Mouse (Mus musculus) T-cell, adult 2 months (primary cell): ENCODE data around the gene Car6.

ENCODE experiments used
- DNase-seq: peaks from one replicate; pipeline ENCODE4 v3.0.0; 2022; ENCODE audit warnings: low spot score

The Car6 gene

DNA sequence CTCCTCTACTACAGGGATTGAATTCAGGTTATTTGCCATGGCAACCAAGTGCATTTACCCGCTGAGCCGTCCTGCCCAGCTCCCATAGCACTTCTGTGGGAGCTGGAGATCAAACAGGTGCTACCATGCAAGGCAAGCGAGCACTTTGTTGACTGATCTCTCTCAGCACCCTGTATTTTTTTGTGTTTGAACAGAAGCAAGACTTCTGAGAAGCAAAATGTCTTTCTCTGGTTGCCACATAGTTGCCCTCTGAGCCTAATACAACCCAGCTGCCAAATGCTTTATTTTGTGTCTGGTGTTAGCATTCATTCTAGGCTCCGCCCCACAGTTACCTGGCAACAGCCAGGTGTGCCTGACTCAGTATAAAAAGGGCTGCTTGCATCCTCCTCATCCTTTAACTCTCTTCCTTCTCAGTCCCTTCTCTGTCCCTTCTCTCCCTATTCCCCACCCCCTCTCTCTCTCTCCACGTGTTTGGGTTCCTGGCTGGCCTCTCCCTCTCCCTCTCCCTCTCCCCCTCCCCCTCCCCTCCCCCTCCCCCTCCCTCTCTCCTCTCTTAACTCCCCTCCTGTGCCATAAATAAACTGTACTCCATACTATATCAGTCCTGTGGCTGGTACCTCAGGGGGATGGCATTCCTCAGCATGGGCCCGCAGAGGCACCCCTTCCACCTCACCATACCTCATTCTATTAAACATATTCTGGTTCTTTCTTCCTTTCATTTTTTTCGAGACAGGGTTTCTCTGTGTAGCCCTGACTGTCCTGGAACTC, 27.6 kb upstream of the Car6 start:
- DNase-seq, result no peak

DNA sequence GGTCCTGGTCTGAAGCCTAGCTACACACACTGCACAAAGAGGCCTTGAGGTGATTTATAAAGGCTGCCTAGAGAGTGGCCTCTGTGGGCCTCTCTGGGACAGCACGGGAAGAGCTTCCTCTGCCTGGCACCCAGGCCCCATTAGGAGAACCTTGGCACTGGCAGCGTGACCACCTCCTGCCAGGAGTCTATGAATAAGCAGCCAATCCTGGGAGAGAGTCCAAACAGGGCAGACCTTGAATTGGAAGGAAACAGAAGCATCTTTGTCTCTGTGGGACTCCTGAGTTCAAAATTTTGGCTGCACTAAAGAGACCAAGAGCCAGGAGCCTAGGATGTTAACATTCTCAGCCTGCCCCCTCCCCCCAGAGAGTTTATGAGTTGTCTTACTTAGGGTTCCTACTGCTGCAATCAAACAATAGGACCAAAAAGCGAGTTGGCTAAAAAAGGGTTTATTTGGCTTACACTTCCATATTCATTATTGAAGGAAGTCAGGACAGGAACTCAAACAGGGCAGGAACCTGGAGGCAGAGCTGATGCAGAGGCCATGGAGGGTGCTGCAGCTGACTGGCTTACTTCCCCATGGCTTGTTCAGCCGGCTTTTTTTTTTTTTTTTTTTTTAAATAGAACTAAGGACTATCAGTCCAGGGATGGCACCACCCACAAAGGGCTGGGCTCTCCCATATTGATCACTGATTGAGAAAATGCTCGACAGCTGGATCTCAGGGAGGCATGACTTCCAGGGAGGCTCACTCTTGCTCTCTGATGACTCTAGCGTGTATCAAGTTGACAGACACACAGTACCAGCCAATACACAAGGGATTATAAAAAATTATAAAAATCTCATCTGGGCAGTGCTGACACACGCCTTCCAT, 25.9 kb upstream of the Car6 start:
- DNase-seq, result no peak

DNA sequence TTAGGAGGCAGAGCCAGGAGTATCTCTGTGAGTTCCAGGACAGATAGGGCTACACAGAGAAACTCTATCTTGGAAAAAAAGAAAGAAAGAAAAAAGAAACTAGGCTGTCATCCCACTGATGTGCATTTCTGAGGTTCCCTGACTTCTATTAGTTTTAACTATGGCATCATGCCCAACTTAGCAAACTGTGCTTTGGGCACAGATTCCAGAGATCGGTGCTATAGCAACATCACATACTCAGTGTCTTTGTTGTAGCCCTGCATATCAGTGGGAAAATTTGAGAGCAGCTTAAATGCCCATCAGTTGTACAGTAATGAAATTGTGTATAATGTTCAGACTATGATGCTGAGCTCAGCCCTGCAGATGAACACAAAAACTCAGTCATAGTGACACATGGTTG, 24.6 kb upstream of the Car6 start:
- no peak for DNase-seq

DNA sequence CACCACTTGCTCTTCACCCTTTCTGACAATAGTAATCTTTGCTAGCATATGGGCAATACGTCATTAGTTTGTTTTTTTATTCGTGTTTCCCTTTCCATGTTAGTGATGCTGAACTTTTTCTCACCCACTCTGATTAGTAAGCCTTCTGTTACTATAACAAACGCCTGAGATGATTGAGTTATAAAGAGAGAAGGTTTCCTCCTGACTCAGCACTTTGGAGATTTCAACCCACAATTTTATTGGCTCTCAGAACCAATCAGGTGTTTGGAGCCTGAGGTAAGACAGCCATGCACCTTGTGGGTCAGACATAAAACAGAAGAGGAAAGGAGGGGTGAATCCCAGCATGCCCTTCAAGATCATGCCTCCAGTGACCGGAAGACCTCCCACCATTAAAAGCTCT, 22.7 kb upstream of the Car6 start:
- no peak for DNase-seq

DNA sequence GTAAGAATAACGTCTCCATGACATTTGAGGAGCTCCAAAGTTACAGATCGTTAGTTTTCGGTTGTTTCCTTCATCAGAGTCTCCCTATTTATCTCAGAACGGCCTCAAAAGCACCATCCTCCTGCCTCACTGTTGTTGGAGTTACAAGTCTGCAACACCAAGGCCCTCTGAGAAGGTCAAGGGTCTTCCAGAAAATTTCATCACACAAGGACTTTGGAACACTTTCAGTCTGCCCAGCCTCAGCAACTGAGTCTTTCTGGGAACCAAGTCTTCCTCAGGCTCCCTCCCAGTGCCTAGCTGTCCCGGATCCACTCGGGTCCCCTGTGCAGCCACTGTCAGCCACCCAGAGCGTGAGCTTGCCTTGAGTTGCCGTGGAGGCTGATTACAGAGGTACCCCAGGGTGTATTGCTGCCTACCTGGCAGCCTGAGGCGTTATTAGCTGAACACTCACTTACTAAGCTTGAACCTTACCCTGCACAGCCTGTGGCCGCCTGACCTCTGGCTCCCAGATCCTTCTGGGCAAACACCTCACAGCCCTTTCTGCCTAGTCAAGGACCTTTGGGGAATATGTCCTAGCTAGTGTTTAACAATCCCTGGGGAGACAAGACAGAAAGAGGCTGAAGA, 20.0 kb upstream of the Car6 start:
- DNase-seq, result no peak

DNA sequence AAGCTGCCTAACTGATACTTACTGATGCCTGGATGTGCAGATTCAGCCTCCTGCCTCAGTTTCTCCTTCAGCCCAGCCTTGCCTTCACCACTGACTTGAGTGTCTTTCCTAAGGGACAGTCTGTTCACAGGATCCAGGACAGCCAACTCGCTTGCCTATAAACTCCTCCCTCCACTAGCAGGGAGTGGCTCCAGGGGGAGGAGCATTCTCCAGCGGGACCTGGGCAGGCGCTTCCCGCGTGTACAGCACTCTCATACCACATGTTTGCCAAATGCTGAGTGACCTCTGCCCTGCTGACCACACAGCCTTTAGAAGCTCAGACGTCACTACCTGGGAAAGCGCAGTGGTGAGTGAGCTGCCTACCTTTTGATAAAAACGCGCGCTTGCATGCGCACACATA, 19.5 kb upstream of the Car6 start:
- DNase-seq, result no peak

DNA sequence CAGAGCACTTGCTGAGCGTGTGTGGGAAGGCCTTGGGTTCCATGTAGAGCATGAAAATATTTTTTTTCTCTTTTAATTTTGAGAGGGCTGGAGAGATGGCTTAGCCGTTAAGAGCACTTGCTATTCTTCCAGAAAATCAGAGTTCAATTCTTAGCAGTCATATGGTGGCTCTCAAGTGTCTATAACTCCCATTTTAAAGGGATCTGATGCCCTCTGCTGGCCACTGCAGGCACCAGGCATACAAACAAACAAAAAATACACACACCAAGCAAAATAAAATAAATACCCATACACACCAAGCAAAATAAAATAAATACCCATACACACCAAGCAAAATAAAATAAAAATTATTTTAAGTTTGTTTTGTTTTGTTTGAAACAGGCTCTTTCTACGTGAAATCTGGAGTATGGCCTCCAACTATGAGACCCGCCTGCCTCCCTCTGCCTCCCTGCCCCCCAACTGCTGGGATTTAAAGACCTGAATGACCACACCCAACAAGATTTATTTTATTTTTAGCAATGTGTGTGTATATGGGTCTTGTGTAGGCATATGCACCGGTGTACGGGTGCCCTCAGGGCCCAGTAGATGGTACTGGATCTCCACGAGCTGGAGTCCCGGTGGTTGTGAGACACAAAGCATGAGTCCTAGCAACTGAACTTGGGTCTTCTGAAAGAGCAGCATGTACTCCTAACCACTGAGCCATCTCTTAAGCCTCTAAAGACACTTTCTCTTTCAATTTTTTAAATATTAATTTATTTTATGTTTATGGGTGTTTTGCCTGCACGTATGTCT, 18.6 kb upstream of the Car6 start:
- peak; percentile 39 for DNase-seq

DNA sequence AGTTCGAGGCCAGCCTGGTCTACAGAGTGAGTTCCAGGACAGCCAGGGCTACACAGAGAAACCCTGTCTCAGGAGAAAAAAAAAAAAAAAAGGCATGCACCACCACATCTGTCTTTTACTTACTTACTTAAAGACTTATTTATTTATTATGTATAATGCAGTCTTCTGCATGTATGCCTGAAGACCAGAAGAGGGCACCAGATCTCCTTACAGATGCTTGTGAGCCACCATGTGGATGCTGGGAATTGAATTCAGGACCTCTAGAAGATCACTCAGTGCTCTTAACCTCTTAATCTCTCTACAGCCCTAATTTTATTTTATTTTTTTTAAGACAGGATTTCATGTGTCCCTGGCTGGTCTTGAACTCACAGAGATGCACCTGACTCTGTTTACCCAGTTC, 16.8 kb upstream of the Car6 start:
- no peak for DNase-seq

DNA sequence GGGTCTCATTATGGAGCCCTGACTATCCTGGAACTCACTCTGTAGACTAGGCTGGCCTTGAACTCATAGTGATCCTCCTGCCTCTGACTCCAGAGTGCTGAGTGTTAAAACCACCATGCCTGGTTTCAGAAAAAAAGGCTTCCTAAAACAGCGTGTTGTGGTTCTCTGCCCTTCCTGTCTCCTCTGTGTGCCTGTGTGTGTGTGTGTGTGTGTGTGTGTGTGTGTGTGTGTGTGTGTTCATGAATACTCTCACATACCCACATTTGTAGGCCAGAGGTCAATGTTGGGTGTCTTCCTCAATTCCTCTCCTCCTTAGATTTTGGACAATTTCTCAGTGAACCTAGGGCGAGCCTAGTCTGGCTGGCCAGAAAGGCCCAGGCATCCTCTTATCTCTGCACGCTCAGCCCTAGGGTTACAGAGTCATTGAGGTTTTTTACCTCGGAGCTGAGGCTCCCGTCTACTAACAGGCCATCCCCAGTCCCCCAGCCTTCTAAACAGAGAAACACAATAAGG, 16.0 kb upstream of the Car6 start:
- DNase-seq, result no peak

DNA sequence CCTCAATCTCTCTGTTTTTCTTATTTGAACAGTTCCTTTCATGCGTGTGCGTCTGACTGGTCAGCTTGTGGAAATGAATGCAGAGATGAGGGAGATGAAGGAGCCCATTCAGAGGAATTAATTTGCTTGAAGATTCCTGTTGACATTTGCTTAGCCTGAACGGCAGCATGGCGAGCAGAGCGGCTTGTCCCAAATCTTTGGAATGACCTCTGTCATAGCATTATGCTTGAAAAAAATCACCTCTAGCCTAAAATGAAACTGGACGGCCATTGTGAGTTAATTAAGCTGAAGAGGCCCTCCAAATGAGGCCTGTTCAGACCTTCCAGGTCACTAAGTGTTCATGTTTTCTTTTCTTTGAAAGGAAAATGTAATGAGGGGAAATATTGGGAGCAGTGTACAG, 15.3 kb upstream of the Car6 start:
- no peak for DNase-seq

DNA sequence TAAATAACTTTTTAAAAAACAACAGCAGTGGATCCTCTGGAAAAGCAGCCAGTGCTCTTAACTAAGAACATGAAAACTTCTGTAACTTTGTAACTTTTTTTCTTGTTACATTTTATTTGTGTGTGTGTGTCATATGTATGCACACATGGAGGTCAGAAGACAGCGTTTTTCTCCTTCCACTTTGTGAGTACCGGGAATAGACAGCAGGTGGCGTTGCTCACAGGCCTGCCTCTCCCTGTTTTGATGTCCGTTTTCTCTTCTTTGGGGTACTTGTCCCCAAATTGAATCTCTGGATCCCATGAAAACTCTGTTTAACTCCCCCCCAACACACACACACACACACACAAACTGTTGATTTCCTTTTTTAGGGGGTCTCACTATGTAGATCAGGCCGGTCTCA, 12.8 kb upstream of the Car6 start:
- no peak for DNase-seq

DNA sequence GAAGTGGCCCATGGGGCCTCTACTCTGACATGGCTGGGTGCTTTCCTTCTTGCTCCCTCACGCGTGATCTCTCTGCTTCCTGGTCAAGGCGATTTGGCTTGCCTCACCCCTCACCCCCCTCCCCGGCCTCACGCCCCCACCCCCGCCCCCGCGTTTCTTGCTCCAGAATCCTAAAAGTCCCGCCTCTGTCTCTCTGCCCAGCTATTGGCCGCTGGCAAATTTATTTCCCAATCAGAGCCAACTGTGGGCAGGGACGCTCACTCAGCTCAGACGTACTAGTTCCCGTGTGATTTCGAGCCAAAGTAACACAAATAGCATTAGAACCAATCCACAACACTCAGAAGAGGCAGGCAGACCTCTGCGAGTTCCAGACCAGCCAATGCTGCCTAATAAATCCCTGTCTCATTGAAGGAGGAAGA, 11.4 kb upstream of the Car6 start:
- DNase-seq, result peak; percentile 4

DNA sequence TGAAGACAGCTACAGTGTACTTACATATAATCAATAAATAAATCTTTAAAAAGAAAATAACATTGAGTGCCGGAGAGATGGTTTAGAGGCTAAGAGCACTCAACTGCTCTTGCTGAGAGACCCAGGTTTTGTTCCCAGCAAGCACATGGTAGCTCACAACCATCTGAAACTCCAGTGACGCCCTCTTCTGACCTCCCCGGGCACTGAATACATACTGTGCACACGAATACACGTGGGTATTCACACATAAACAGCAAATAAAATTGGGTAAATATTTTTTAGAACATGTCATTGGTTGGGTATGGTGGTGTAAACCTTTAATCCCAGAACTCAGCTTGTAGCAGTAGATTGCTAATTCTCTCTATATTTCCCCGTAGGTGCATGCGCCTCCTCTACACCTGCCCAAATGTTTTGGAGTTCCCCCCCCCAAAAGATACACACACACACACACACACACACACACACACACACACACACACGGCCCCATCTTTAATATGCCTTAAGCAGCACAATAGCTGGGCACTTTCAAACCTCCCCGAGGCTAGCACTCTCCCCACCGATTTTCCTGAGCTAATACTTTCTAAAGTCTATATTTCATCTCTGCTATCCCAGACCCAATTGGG, 10.9 kb upstream of the Car6 start:
- DNase-seq, result no peak

DNA sequence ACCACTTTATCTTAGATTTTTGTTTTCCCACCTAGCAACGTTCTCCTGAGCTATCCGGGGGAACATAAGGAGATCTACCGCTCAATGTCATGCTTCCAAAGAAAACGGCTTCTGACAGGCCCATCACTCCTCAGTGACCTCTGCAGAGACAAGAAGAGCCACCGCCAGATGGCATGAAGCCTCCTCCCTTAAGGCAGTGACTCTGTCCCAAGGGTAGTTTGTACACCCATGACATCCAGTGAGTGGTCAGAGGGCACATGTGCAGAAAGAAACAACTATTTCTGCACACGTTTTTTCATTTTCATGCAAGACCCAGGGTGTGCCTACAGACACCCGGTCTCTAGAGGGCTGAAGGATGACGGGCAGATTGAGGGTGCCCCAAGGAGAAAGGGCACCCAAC, 9.2 kb upstream of the Car6 start:
- DNase-seq, result no peak

DNA sequence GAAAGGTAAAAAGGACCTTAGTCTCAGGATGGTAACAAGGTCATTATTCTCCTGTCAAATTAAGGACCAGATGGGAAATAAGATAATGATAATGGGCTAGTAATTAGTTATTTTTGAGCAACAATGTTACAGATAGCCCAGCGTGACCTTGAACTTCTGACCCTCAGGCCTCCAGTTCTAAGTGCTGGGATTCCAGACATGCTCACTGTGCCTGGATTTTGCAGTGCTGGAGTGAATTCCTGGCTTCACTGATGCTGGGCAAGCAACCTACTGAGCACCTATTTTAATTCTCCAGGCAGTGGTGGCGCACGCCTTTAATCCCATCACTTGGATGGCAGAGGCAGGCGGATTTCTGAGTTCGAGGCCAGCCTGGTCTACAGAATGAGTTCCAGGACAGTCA, 8.6 kb upstream of the Car6 start:
- no peak for DNase-seq

DNA sequence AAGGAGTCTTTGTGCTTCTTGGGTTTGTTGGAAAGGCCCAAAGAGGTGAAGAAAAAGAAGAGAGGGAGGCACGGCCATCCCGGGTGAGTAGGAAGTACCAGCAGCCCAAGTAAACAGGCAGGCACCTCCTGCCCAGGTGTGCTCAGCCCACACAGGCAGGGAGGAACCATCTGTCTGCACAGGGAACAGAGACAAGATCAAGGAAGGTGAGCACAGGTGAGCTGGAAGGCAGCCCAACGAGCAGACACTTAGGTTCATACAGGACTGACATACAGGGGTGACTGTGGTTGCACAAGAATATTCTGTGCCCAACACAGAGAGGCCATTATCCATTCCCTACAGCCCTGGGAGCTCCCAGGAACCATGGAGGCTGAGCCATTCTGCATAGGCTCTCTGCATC, 3.7 kb upstream of the Car6 start:
- no peak for DNase-seq

DNA sequence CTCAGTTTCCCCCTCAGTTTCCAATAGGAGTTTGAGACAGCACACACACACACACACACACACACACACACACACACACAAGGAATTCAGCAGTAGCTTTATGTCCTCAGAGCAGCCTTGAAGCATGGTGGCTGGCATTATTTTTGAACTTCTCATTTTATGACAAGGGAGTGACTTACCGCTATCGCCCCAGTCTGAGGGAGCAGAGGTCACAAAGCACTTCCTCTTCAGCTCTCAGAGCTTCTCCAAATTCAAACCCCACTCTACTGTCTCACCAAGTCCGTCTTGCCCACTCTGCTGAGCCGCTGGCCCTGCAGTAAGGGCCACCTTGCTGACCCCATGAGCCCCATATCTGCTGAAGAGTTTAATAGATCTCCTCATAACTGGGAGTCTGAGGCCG, 1.6 kb upstream of the Car6 start:
- no peak for DNase-seq

DNA sequence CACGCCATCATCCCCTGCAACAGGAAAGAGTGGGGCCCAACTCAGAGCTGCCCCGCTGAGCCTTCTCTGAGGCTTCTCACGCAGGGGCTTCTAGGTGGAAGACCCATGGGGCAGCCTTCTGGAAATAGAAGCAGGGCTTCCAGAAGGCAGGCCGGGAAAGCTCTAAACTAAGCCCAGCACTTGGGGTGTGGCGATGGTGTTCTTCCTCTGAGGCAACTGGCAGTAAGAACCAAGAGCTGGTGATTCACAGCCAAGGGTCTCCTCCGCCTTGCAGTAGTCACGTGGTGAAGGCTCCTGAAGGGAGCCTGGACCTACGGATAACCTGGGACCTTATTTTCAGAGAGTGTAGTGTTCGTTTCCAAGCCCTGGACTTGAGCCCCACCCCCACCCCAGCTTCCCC, 2.9 kb downstream of the Car6 start:
- no peak for DNase-seq

DNA sequence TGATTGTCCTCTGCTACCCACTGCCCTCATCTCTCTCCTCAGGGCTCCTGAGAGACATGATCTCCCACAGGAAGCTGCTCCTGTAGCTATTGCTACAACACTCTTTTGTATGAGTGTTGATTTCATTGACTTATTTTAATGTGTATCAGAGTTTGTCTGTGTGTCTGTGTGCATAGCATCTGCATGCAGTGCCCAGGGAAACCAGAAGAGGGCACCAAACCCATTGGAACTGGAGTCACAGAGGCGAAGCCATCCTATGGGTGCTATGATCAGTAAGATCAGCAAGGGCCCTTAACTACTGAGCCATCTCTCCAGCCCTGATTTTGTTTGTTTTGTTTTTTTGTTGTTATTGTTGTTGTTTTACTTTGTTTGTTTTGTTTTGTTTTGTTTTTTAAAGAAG, 7.2 kb downstream of the Car6 start:
- DNase-seq, result peak; percentile 44

DNA sequence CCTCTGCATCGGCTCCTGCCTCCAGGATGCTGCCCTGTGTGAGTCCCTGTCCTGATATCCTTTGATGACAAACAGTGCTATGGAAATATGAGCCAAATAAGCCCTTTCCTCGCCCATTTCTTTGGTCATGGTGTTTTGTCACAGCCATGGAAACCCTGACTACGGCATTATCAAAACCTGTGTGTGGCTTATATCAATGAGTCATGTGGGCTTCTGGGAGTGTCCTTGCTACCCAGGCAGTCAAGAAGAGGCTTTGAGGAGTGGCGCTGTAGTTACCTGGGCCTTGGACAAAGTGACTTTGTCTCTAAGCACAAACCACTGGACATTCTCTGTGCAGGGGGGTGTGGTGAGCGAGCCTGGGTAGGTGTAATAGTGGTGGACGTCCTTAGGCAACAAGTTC, 8.9 kb downstream of the Car6 start:
- no peak for DNase-seq

DNA sequence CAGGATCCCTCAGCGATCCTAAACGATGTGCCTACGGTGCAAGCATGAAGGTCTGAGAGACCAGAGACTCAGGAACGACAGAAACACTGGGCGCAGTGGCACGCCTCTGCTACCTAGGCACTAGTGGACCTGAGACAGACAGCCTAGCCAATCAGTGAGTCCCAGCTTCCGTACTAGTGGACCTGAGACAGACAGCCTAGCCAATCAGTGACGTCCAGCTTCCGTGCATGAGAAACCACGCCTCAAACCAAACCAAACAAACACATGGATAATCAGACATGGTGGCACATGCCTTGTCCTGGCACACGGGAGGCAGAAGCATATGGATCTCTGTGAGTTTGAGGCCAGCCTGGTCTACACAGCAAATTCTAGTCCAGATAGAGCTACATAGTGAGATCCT, 12.9 kb downstream of the Car6 start:
- no peak for DNase-seq

DNA sequence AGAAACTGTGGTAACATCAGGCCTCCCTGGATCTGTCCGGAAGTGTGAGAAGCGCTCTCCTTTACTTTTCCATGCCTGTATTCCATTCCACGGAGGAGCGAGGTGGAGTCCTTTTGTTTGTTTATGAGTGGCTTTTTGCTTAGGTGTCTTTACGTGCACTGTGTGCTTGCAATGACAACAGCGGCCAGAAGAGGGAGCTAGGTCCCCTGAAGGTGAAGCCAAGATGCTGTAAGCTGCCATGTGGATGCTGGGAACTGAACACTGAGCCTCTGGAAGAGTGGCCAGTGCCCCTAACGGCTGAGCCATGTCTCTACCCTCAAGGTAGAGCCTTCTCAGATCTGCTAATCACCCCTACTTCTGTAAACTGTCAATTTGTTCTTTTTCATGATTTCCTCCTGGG, 19.8 kb downstream of the Car6 start:
- DNase-seq, result no peak
